Mouse (Mus musculus) limb, embryonic 10.5 days (tissue): ENCODE results near the gene Soga3. TPM values are rescaled to one million over a fixed set of nuclear protein-coding genes. Genes with fewer than 3 reads are reported as not detected.
A peak's percentile ranks its signal among the peaks of the same experiment; 100 is the strongest.

Experiments
- DNase-seq: peaks from one replicate; pipeline ENCODE4 v3.0.0-alpha.2; 2017; ENCODE audit warnings: low spot score
- H3K27ac ChIP-seq: fragments of 300-500 bp; sonication (generic); 2 replicates; pipeline ENCODE4 v1.5.1; 2016; ENCODE audit warnings: mild to moderate bottlenecking
- H3K27me3 ChIP-seq: fragments of 300-500 bp; sonication (generic); 2 replicates; pipeline ENCODE4 v1.6.1; 2016; ENCODE audit warnings: low read depth, mild to moderate bottlenecking; ENCODE audit not compliant: poor library complexity, severe bottlenecking
- H3K36me3 ChIP-seq: fragments of 300-500 bp; sonication (generic); 2 replicates; pipeline ENCODE4 v1.6.1; 2016; ENCODE audit warnings: mild to moderate bottlenecking, moderate library complexity
- H3K4me1 ChIP-seq: fragments of 300-500 bp; sonication (generic); 2 replicates; pipeline ENCODE4 v1.6.1; 2016
- H3K4me3 ChIP-seq: fragments of 300-500 bp; sonication (generic); 2 replicates; pipeline ENCODE4 v1.5.1; 2016; ENCODE audit warnings: mild to moderate bottlenecking, moderate library complexity
- H3K9me3 ChIP-seq: fragments of 300-500 bp; sonication (generic); replicated peaks from 2 replicates; pipeline ENCODE4 v1.6.1; 2016; ENCODE audit warnings: mild to moderate bottlenecking
- WGBS: fragments of 180-500 bp; shearing (Covaris S2); methylation state at CpG from one replicate; pipeline ENCODE4 v1.1.7; 2016; 5-methylcytosine and 5-hydroxymethylcytosine counted together
- polyA plus RNA-seq: library from polyadenylated mRNA; unstranded; fragments of >200 nt; fragmentation: Nextera tagmentation; extraction: Ambion mirVana; gene quantifications from 2 replicates; pipeline ENCODE4 v1.2.1, GENCODE M21; 2016

Gene Soga3
- polyA plus RNA-seq, 1 experiment from 2014 or later, result 0.38 TPM

- Histone ChIP-seq H3K27me3 (no peaks in the 10 kb centered on the region), H3K27ac (no peak overlapping the region), H3K9me3 (no peaks in the 10 kb centered on the region), H3K36me3 (no peaks in the 10 kb centered on the region), H3K4me1 (no peaks in the 10 kb centered on the region), H3K4me3 (no peak overlapping the region)
- no peak for DNase-seq
- WGBS, result 93% methylated on average over 4 of the region's 4 CpGs
Observed at GRCm38 (mm10) chr10:29176881-29177280, 33.2 kb downstream of the Soga3 start.

GRCm38 (mm10) chr10:29178003-29178402, 34.4 kb downstream of the Soga3 start:
- Histone ChIP-seq H3K27ac (no peak overlapping the region), H3K36me3 (no peaks in the 10 kb centered on the region), H3K4me3 (no peak overlapping the region), H3K4me1 (no peaks in the 10 kb centered on the region), H3K27me3 (no peaks in the 10 kb centered on the region), H3K9me3 (no peaks in the 10 kb centered on the region)
- DNase-seq, result no peak
- WGBS, result 68% methylated on average over 2 of the region's 2 CpGs

DNA sequence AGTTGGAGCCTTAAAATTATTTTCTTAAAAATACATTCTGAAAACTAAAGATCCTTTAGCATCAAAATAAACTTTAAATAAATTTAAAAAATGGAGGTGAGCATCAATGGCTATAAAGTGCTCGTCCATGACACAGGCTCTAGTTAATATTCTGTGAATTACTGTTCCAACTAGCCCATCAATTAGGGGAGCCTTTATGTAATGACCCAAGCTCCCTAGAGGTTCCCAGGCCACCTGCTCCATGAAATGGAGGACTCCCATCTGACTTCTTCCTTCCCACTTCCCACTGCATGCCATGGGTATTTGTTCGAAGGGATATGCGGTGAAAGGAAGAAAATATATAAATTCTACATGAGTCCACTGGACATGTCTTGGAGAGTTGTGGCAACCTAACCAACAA, 36.6 kb downstream of the Soga3 start:
- WGBS, result 92% methylated on average over 3 of the region's 3 CpGs
- no peak overlapping the region for H3K4me3 ChIP-seq
- H3K9me3 ChIP-seq, result no peaks in the 10 kb centered on the region
- H3K36me3 ChIP-seq, result no peaks in the 10 kb centered on the region
- no peak overlapping the region for H3K27ac ChIP-seq
- no peak for DNase-seq
- no peaks in the 10 kb centered on the region for H3K4me1 ChIP-seq
- no peaks in the 10 kb centered on the region for H3K27me3 ChIP-seq

- Histone ChIP-seq H3K4me3 (no peak overlapping the region), H3K4me1 (no peaks in the 10 kb centered on the region), H3K36me3 (no peaks in the 10 kb centered on the region), H3K27me3 (no peaks in the 10 kb centered on the region), H3K9me3 (no peaks in the 10 kb centered on the region), H3K27ac (no peak overlapping the region)
- no peak for DNase-seq
- 93% methylated on average over 2 of the region's 2 CpGs for WGBS
Observed at GRCm38 (mm10) chr10:29181046-29181445, 37.4 kb downstream of the Soga3 start.

DNA sequence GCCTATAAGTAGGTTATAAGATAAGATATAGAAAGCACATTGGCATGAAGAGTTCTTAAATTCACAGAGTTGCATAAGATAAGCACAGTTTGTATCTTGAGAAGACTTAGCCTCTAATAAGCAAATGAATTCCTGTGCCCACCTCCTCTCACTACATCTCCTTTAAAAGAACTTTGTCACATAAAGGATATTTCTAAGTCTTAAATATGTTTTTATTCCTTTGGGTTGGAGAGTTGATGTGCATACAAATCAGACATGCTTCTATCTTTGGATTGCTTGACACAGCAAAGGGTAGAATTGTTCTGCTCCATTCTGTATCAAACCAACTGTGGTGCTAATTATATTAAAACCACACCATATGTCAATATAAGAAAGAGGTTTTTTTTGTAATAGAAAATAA, 50.1 kb downstream of the Soga3 start:
- Histone ChIP-seq H3K4me3 (no peak overlapping the region), H3K9me3 (no peaks in the 10 kb centered on the region), H3K4me1 (no peaks in the 10 kb centered on the region), H3K27ac (no peak overlapping the region), H3K36me3 (peaks cover 9% of the 10 kb centered on the region; the same call in 1 of the 2 replicates), H3K27me3 (no peaks in the 10 kb centered on the region)
- DNase-seq, result no peak

- H3K36me3 ChIP-seq, result peaks cover 9% of the 10 kb centered on the region; the same call in 1 of the 2 replicates
- H3K4me3 ChIP-seq, result no peak overlapping the region
- DNase-seq, result no peak
- WGBS, result 97% methylated on average over 33 of the region's 33 CpGs
- no peaks in the 10 kb centered on the region for H3K9me3 ChIP-seq
- no peaks in the 10 kb centered on the region for H3K4me1 ChIP-seq
- H3K27ac ChIP-seq, result no peak overlapping the region
- H3K27me3 ChIP-seq, result no peaks in the 10 kb centered on the region
Observed at GRCm38 (mm10) chr10:29196811-29197210, 53.2 kb downstream of the Soga3 start.

GRCm38 (mm10) chr10:29198642-29199041, 55.0 kb downstream of the Soga3 start, which contains the start of gene Gm49353:
Gene Gm49353 (plus strand): TSS chr10:29198954.
- Histone ChIP-seq H3K4me3 (no peak within 1 kb of the TSS), H3K4me1 (no peaks in the 10 kb centered on the region), H3K27ac (no peak within 1 kb of the TSS), H3K9me3 (no peaks in the 10 kb centered on the region), H3K36me3 (peaks cover 9% of the 10 kb centered on the region; the same call in 1 of the 2 replicates), H3K27me3 (no peaks in the 10 kb centered on the region)
- no peak for DNase-seq
- 91% methylated on average over 7 of the region's 7 CpGs for WGBS

- Histone ChIP-seq H3K27ac (no peak overlapping the region), H3K9me3 (no peaks in the 10 kb centered on the region), H3K36me3 (peaks cover 9% of the 10 kb centered on the region; the same call in 1 of the 2 replicates), H3K4me3 (no peak overlapping the region), H3K4me1 (no peaks in the 10 kb centered on the region), H3K27me3 (no peaks in the 10 kb centered on the region)
- no peak for DNase-seq
- WGBS, result 78% methylated on average over 3 of the region's 3 CpGs
Observed at GRCm38 (mm10) chr10:29199835-29200234, 56.2 kb downstream of the Soga3 start.

- no peaks in the 10 kb centered on the region for H3K9me3 ChIP-seq
- peaks cover 9% of the 10 kb centered on the region; the same call in 1 of the 2 replicates for H3K36me3 ChIP-seq
Observed at GRCm38 (mm10) chr10:29200609-29201008, 57.0 kb downstream of the Soga3 start.

GRCm38 (mm10) chr10:29206730-29207129, 63.1 kb downstream of the Soga3 start:
- Histone ChIP-seq H3K4me1 (peaks cover 6% of the 10 kb centered on the region; the same call in 1 of the 2 replicates), H3K4me3 (no peak overlapping the region), H3K36me3 (no peaks in the 10 kb centered on the region), H3K27me3 (no peaks in the 10 kb centered on the region), H3K27ac (no peak overlapping the region), H3K9me3 (no peaks in the 10 kb centered on the region)
- DNase-seq, result no peak

More at GRCm38 (mm10) chr10:29200609-29201008, 57.0 kb downstream of the Soga3 start:
- H3K27ac ChIP-seq, result no peak overlapping the region
- DNase-seq, result no peak
- 92% methylated on average over 1 of the region's 1 CpGs for WGBS
- H3K27me3 ChIP-seq, result no peaks in the 10 kb centered on the region
- no peak overlapping the region for H3K4me3 ChIP-seq
- no peaks in the 10 kb centered on the region for H3K4me1 ChIP-seq

- no peak overlapping the region for H3K4me3 ChIP-seq
- no peak overlapping the region for H3K27ac ChIP-seq
- peaks cover 6% of the 10 kb centered on the region; the same call in 1 of the 2 replicates for H3K4me1 ChIP-seq
- no peaks in the 10 kb centered on the region for H3K9me3 ChIP-seq
- no peaks in the 10 kb centered on the region for H3K36me3 ChIP-seq
- WGBS, result 64% methylated on average over 3 of the region's 3 CpGs
- no peaks in the 10 kb centered on the region for H3K27me3 ChIP-seq
- no peak for DNase-seq
Observed at GRCm38 (mm10) chr10:29208735-29209134, 65.1 kb downstream of the Soga3 start.

DNA sequence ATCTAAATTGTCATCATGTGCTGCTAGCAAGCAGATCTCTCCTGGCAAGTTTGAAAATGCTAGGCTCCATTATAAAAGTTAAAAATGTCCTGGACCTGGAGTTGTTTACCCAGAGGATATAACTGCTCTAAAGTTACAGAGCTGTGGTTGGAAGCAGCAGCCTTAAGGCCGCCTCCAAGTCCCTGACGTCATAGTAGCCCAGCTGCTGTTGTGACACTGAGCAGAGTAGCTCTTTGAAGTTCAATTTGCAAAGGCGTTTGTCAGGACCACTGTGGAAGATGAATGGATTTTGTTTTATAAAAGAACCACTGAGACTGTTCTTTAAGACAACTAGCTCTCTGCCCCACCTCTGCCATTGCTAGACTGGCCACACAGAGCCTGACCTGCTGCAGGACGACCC, 67.8 kb downstream of the Soga3 start, which contains the start of gene 9330159F19Rik:
Gene 9330159F19Rik (plus strand): TSS at position 154 of the 400 bp plus-strand sequence.
- peaks cover 6% of the 10 kb centered on the region; the same call in 1 of the 2 replicates for H3K4me1 ChIP-seq
- H3K27me3 ChIP-seq, result no peaks in the 10 kb centered on the region
- no peaks in the 10 kb centered on the region for H3K36me3 ChIP-seq
- DNase-seq, result peak; percentile 56
- no peak within 1 kb of the TSS for H3K27ac ChIP-seq
- WGBS, result 12% methylated on average over 4 of the region's 4 CpGs
- H3K4me3 ChIP-seq, result no peak within 1 kb of the TSS
- no peaks in the 10 kb centered on the region for H3K9me3 ChIP-seq

- H3K27ac ChIP-seq, result no peak overlapping the region
- H3K27me3 ChIP-seq, result no peaks in the 10 kb centered on the region
- H3K4me3 ChIP-seq, result no peak overlapping the region
- H3K9me3 ChIP-seq, result no peaks in the 10 kb centered on the region
- no peak for DNase-seq
- no peaks in the 10 kb centered on the region for H3K36me3 ChIP-seq
- peaks cover 6% of the 10 kb centered on the region; the same call in 1 of the 2 replicates for H3K4me1 ChIP-seq
- WGBS, result 60% methylated on average over 3 of the region's 3 CpGs
Observed at GRCm38 (mm10) chr10:29213534-29214100, 70.0 kb downstream of the Soga3 start.

- no peak overlapping the region for H3K27ac ChIP-seq
- 94% methylated on average over 1 of the region's 1 CpGs for WGBS
- no peaks in the 10 kb centered on the region for H3K9me3 ChIP-seq
- no peaks in the 10 kb centered on the region for H3K4me1 ChIP-seq
- no peaks in the 10 kb centered on the region for H3K27me3 ChIP-seq
- no peaks in the 10 kb centered on the region for H3K36me3 ChIP-seq
- no peak overlapping the region for H3K4me3 ChIP-seq
- DNase-seq, result no peak
Observed at GRCm38 (mm10) chr10:29216957-29217356, 73.3 kb downstream of the Soga3 start.
